Mouse (Mus musculus) hindbrain, embryonic 10.5 days (tissue): ENCODE results near the gene Brwd1. TPM values are rescaled to one million over a fixed set of nuclear protein-coding genes. Genes with fewer than 3 reads are reported as not detected.

ENCODE experiments used
- DNase-seq: peaks from one replicate; pipeline ENCODE4 v3.0.0-alpha.2; 2017; ENCODE audit warnings: low spot score
- H3K27ac ChIP-seq: fragments of 300-500 bp; sonication (generic); 2 replicates; pipeline ENCODE4 v1.5.1; 2016; ENCODE audit warnings: mild to moderate bottlenecking, moderate library complexity
- H3K27me3 ChIP-seq: fragments of 300-500 bp; sonication (generic); 2 replicates; pipeline ENCODE4 v1.6.1; 2016; ENCODE audit warnings: mild to moderate bottlenecking; ENCODE audit not compliant: poor library complexity, insufficient read depth, severe bottlenecking
- H3K36me3 ChIP-seq: fragments of 300-500 bp; sonication (generic); 2 replicates; pipeline ENCODE4 v1.6.1; 2016; ENCODE audit warnings: mild to moderate bottlenecking, moderate library complexity
- H3K4me1 ChIP-seq: fragments of 300-500 bp; sonication (generic); replicated peaks from 2 replicates; pipeline ENCODE4 v1.6.1; 2016; ENCODE audit warnings: mild to moderate bottlenecking
- H3K4me3 ChIP-seq: fragments of 300-500 bp; sonication (generic); 2 replicates; pipeline ENCODE4 v1.5.1; 2016; ENCODE audit warnings: mild to moderate bottlenecking, moderate library complexity
- H3K9me3 ChIP-seq: fragments of 300-500 bp; sonication (generic); 2 replicates; pipeline ENCODE4 v1.6.1; 2016; ENCODE audit warnings: mild to moderate bottlenecking, moderate library complexity
- WGBS: fragments of 180-500 bp; shearing (Covaris S2); methylation state at CpG from one replicate; pipeline ENCODE4 v1.1.7; 2016; 5-methylcytosine and 5-hydroxymethylcytosine counted together
- polyA plus RNA-seq: library from polyadenylated mRNA; unstranded; fragments of >200 nt; fragmentation: Nextera tagmentation; extraction: Ambion mirVana; gene quantifications from 2 replicates; pipeline ENCODE4 v1.2.1, GENCODE M21; 2016

Brwd1 gene
- polyA plus RNA-seq, 1 experiment from 2014 or later: 164 TPM

DNA sequence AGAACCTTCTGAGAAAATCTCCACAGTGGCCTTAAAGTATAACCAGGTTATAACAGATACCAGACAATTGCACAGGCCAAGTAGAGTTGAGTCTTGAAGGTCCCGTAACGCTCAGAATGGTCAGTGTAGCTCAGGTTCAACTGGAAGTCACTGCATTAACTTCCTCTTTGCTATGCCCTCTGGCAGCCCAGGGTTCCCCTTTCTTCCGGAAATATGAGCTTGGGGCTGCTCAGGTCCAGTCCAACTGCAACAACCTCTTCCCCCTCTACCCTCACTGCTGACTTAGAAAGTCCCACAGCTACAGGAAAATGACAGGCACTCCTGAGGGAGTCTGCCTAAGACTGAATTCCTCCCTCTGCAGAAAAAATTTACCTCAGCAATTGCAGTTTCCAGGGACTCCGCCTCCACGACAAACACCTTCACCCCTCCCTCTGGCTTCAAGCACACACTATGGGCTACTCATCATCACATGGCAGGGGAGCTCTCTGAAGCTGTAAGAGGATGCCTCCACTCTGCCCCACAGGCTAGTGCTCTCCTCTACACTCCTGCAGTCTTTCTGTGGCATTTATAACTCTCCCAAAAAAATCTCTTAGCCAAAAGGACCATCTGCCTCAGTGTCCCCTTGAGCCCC, 126.5 kb downstream of the Brwd1 start:
- H3K36me3 ChIP-seq: no peaks in the 10 kb centered on the region
- H3K9me3 ChIP-seq: peaks cover 5% of the 10 kb centered on the region; the same call in 1 of the 2 replicates
- H3K27ac ChIP-seq: no peak overlapping the region
- no peaks in the 10 kb centered on the region for H3K27me3 ChIP-seq
- no peak for DNase-seq
- no peaks in the 10 kb centered on the region for H3K4me1 ChIP-seq
- no peak overlapping the region for H3K4me3 ChIP-seq
- 79% methylated on average over 5 of the region's 5 CpGs for WGBS

DNA sequence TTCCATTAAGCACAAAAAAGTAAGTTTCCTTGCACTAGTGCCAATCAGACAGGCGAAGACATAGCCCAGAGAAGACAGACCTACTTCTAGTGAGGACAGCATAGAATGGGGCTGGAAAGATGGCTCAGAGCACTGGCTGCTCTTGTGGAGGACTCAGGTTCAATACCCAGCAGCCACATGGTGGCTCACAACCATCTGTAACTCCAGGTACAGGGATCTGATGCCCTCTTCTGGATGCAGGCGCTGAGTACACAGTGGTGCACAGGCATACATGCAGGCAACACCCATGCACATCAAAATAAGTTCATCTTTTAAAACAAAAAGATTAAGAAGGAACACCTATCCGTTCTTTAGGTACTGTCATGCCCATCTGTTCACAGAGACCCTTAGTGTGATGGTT, 128.0 kb downstream of the Brwd1 start:
- Histone ChIP-seq H3K27me3 (no peaks in the 10 kb centered on the region), H3K9me3 (peaks cover 5% of the 10 kb centered on the region; the same call in 1 of the 2 replicates), H3K36me3 (no peaks in the 10 kb centered on the region), H3K4me1 (no peaks in the 10 kb centered on the region), H3K27ac (no peak overlapping the region), H3K4me3 (no peak overlapping the region)
- 84% methylated on average over 3 of the region's 3 CpGs for WGBS
- DNase-seq: no peak

DNA sequence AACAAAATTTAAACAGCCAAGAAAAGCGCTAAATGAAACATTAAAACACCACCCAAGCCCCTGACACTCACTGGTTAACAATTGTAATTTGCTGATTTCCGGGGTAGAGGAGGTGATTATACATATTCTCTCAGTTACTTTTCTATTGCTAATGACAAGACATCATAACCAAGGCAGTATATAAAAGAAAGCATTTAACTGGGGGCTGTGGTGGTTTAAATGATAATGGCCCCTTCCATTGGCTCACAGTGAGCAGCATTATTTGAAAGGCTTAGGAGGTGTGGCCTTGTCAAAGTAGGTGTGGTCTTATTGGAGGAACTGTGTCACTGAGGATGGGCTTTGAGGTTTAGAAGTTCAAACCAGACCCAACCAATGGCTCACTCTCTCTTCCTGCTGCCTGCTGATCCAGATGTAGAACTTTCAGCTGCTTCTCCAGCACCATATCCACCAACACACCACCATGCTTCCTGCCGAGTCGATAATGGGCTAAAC, 129.1 kb downstream of the Brwd1 start:
- DNase-seq: no peak
- 93% methylated on average over 4 of the region's 4 CpGs for WGBS

DNA sequence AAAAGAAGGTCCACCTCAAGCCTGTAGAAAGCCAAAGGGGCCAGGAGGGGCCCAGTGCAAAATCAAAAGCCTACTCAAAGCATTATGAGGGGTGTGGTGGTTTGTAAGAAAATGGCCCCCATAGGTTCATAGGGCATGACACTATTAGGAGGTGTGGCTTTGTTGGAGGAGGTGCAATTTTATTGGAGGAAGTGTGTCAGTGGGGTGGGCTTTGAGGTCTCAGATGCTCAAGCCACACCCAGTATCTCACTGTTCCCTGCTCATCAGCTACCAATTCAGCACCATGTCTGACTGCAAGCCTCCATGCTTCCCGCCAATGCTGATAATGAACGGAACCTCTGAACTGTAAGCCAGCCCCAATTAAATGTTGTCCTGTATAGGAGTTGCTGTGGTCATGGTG, 130.9 kb downstream of the Brwd1 start:
- Histone ChIP-seq H3K9me3 (peaks cover 5% of the 10 kb centered on the region; the same call in 1 of the 2 replicates), H3K27ac (no peak overlapping the region), H3K36me3 (no peaks in the 10 kb centered on the region), H3K4me3 (no peak overlapping the region), H3K4me1 (no peaks in the 10 kb centered on the region), H3K27me3 (no peaks in the 10 kb centered on the region)
- 94% methylated on average over 2 of the region's 2 CpGs for WGBS
- DNase-seq: no peak

More for the DNA sequence above, 129.1 kb downstream of the Brwd1 start:
- Histone ChIP-seq H3K36me3 (no peaks in the 10 kb centered on the region), H3K9me3 (peaks cover 5% of the 10 kb centered on the region; the same call in 1 of the 2 replicates), H3K4me3 (no peak overlapping the region), H3K4me1 (no peaks in the 10 kb centered on the region), H3K27ac (no peak overlapping the region), H3K27me3 (no peaks in the 10 kb centered on the region)

DNA sequence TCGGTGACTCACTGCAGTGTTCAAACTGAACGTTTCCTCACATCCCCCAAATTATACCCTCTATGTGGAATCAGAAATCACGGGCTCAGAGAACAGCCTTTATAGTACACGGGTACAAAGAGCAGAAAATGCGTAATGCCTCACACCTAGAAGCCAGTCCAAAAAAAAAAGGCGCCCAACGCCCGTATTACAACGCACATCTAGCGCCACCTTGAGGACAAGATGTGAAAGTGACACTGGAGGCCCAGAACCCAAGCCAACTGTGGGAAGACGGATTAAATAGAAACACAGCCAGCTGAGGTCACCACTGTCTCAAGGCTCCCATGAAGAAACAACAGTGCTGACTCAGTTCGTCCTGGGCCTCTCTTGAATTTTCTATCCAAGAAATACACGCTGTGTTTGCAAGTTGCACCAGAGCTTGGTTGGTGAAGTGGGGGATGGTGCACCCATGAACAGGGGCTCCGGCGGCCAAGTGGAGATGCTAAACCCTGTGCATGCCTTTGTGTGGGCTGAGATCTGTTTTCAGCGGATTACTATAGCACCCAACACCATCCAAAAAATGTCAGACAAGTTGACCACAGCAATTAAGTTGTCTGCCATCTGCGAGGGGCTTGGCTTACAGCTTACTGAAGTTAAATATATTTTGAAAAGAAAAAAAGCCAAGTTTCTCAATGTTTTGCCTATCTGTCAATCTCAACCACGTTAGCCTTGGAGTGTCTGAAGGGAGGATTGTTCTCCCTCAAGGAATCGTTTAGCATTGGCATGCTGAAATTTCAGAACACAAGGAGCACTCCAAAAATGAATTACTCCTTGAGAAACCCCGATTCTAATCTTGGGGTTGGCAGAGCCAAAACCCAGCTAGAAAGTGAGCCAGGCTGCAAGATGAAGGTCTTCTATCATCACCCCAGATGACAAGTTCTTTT, 136.7 kb downstream of the Brwd1 start:
- peak; percentile 69 for DNase-seq
- 34% methylated on average over 20 of the region's 20 CpGs for WGBS
- Histone ChIP-seq H3K27ac (no peak overlapping the region), H3K9me3 (no peaks in the 10 kb centered on the region), H3K4me1 (no peaks in the 10 kb centered on the region), H3K27me3 (peaks cover 7% of the 10 kb centered on the region; the same call in 1 of the 2 replicates), H3K36me3 (no peaks in the 10 kb centered on the region), H3K4me3 (no peak overlapping the region)

DNA sequence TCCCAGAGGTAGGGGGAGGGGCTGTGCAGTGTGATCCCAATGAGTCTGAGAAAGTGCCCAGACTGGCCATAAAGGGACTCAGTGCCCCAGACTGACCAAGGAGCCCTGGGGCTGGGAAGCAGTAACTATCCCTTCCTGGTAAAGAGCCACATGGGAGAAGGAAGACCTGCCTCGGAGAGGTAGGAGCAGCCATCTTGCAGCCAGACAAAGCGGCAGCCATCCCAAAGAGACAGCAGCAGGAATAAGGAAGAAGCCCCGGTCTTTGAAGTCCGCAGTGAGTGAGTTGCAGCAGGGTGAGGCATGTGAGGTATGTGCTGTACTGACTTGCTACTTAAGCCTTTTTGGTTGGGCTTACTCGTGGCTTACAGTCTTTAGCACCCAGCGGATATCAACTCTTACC, 139.1 kb downstream of the Brwd1 start:
- no peaks in the 10 kb centered on the region for H3K36me3 ChIP-seq
- peaks cover 7% of the 10 kb centered on the region; the same call in 1 of the 2 replicates for H3K27me3 ChIP-seq
- DNase-seq: no peak
- H3K9me3 ChIP-seq: peaks cover 3% of the 10 kb centered on the region; the same call in 1 of the 2 replicates
- no peak overlapping the region for H3K27ac ChIP-seq
- WGBS: 89% methylated on average over 6 of the region's 6 CpGs
- no peak overlapping the region for H3K4me3 ChIP-seq
- no peaks in the 10 kb centered on the region for H3K4me1 ChIP-seq

Other genes with a start within 250 kb of the Brwd1 start
- 99.0 and 103 TPM in 2 replicates for gene Psmg1, start 91.6 kb downstream of the Brwd1 start, polyA plus RNA-seq
- gene Hmgn1, start 45.2 kb upstream of the Brwd1 start, polyA plus RNA-seq: 705 and 803 TPM in 2 replicates
- 115 and 117 TPM in 2 replicates for gene Wrb, start 62.9 kb upstream of the Brwd1 start, polyA plus RNA-seq
- gene Lca5l, start 109.7 kb upstream of the Brwd1 start, polyA plus RNA-seq: 0.95 and 1.1 TPM in 2 replicates
- 3.3 and 3.6 TPM in 2 replicates for gene Sh3bgr, start 117.9 kb upstream of the Brwd1 start, polyA plus RNA-seq
- 0.60 and 0.63 TPM in 2 replicates for gene B3galt5, start 153.3 kb upstream of the Brwd1 start, polyA plus RNA-seq